Mouse (Mus musculus): ENCODE measurements around the gene Cpne4. TPM values are rescaled to one million over a fixed set of nuclear protein-coding genes. Genes with fewer than 3 reads are reported as not detected.

Gene Cpne4
- polyA plus RNA-seq (2015; fragmentation: Nextera tagmentation; extraction: Ambion mirVana), result 13.9 and 15.2 TPM in 2 replicates

GRCm38 (mm10) chr9:104546986-104547385 is at the start of gene Cpne4:
TSS of gene Cpne4 (plus strand) at chr9:104547286.
- Histone ChIP-seq H3K36me3 (no peaks in the 10 kb centered on the region), H3K9ac (no peak within 1 kb of the TSS), H3K27ac (replicated peaks) (no peak within 1 kb of the TSS), H3K4me2 (no peak within 1 kb of the TSS), H3K27me3 (no peaks in the 10 kb centered on the region), H3K4me3 (no peak within 1 kb of the TSS), H3K9me3 (no peaks in the 10 kb centered on the region), H3K4me1 (replicated peaks) (no peaks in the 10 kb centered on the region)
- WGBS, result 93% methylated on average over 2 of the region's 2 CpGs
- no peak for ATAC-seq (ENCODE audit: low FRiP score, low read depth)

DNA sequence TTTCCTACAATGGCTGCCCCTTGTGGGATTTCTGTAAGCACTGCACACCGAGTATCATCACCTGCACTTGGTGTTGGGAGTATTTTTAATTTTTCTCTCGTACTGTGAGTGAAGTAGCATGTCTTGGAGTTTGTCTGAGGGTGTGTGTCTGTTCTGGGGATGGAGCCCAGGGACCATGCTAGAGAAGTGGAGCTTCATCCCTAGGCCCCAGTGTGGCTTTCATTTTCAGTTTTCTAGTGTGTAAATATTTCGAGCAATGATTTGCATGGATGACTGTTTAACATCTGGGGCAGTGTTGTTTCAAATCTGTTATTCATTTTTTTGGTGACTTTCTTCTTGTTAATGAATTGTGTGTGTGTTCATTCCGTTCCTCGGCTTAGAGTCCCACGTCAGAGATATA is 31.9 kb upstream of the Cpne4 start:
- H3K9me3 ChIP-seq, result no peaks in the 10 kb centered on the region
- no peak overlapping the region for H3K27ac ChIP-seq (replicated peaks)
- 87% methylated on average over 6 of the region's 6 CpGs for WGBS
- H3K4me2 ChIP-seq, result no peak overlapping the region
- no peak overlapping the region for H3K9ac ChIP-seq
- ATAC-seq (ENCODE audit: low FRiP score, low read depth), result no peak
- H3K36me3 ChIP-seq, result no peaks in the 10 kb centered on the region
- H3K27me3 ChIP-seq, result no peaks in the 10 kb centered on the region
- no peaks in the 10 kb centered on the region for H3K4me1 ChIP-seq (replicated peaks)
- H3K4me3 ChIP-seq, result no peak overlapping the region

GRCm38 (mm10) chr9:104535508-104535907 is 11.6 kb upstream of the Cpne4 start:
- Histone ChIP-seq H3K9ac (no peak overlapping the region), H3K4me2 (no peak overlapping the region), H3K36me3 (no peaks in the 10 kb centered on the region), H3K4me1 (replicated peaks) (no peaks in the 10 kb centered on the region), H3K27ac (replicated peaks) (no peak overlapping the region), H3K27me3 (no peaks in the 10 kb centered on the region), H3K9me3 (no peaks in the 10 kb centered on the region), H3K4me3 (no peak overlapping the region)
- WGBS, result 57% methylated on average over 6 of the region's 6 CpGs
- ATAC-seq (ENCODE audit: low FRiP score, low read depth), result no peak

DNA sequence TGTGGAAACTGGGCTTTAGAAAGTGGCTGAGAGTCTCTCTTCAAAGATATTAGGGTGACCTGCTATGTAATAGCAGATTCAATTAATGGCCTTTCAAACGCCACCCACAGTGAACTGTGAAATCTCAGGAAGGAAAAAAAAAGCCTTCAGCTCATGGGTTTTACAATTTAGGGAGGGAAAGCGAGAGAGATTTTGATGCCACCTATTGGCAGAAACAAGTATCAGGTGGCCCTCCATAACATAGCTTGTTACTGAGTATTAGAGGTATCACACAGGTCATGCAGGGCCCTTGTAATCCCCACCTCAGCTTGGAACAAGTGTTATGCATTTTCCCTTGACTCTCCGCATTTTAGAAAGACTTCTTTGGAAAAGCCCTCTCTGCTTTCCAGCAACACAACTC is 18.7 kb downstream of the Cpne4 start:
- Histone ChIP-seq H3K36me3 (no peaks in the 10 kb centered on the region), H3K27ac (replicated peaks) (no peak overlapping the region), H3K4me2 (no peak overlapping the region), H3K9ac (no peak overlapping the region), H3K27me3 (peaks cover 19% of the 10 kb centered on the region; the same call in 1 of the 2 replicates), H3K4me3 (no peak overlapping the region), H3K9me3 (no peaks in the 10 kb centered on the region), H3K4me1 (replicated peaks) (peaks cover 12% of the 10 kb centered on the region)
- WGBS, result 38% methylated on average over 3 of the region's 3 CpGs
- no peak for ATAC-seq (ENCODE audit: low FRiP score, low read depth)

DNA sequence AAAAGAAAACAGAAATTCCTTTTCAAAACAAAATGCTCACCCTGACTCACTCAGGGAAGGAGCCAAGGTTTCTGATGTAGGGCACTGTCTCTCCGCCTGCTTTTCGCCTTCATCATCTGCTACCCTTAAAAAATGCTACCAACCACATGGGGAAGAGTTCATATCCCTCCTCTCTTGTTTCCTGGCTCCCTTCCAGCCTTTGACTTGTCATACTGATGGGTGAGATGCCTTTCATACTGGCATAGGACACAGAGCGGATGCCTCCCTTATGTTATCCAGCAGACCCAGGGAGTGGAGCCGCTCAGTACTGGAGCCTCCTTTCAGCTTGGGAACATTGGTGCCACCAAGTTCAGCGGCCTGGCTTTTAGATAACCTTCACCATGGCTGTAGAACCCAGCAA is 19.4 kb downstream of the Cpne4 start:
- Histone ChIP-seq H3K9ac (no peak overlapping the region), H3K36me3 (no peaks in the 10 kb centered on the region), H3K9me3 (no peaks in the 10 kb centered on the region), H3K27ac (replicated peaks) (no peak overlapping the region), H3K4me2 (no peak overlapping the region), H3K4me3 (no peak overlapping the region), H3K27me3 (peaks cover 23% of the 10 kb centered on the region), H3K4me1 (replicated peaks) (peaks cover 12% of the 10 kb centered on the region)
- 88% methylated on average over 5 of the region's 5 CpGs for WGBS
- no peak for ATAC-seq (ENCODE audit: low FRiP score, low read depth)

DNA sequence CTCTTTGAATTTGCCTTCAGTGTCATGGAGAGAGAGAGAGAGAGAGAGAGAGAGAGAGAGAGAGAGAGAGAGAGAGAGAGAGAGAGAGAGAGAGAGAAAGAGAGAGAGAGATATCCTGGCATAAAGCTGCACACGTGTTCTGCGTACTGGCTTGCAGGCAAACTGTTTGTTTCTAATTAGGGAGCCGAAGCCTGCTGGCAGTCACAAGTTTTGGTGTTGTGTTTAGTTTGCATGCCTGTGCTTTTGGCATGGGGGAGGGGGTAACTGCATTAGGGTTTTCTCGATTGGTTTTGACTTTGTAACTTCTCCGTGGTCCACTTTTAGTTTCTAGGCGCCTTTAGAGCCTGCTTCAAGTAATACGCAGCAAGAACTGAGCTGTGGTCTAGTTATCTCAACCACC is 20.0 kb downstream of the Cpne4 start:
- Histone ChIP-seq H3K4me3 (no peak overlapping the region), H3K4me1 (replicated peaks) (peaks cover 12% of the 10 kb centered on the region), H3K9me3 (no peaks in the 10 kb centered on the region), H3K36me3 (no peaks in the 10 kb centered on the region), H3K4me2 (no peak overlapping the region), H3K9ac (no peak overlapping the region), H3K27ac (replicated peaks) (no peak overlapping the region), H3K27me3 (peaks cover 28% of the 10 kb centered on the region)
- 77% methylated on average over 7 of the region's 7 CpGs for WGBS
- no peak for ATAC-seq (ENCODE audit: low FRiP score, low read depth)

- WGBS, result under 1% methylated on average over 25 of the region's 25 CpGs
- peak overlapping the region; percentile 29; the same call in 1 of the 2 replicates for H3K9ac ChIP-seq
- ATAC-seq (ENCODE audit: low FRiP score, low read depth), result peak; percentile 68; the same call in 1 of the 2 replicates
These were observed 22.5 kb downstream of the Cpne4 start for GRCm38 (mm10) chr9:104569480-104570167.

DNA sequence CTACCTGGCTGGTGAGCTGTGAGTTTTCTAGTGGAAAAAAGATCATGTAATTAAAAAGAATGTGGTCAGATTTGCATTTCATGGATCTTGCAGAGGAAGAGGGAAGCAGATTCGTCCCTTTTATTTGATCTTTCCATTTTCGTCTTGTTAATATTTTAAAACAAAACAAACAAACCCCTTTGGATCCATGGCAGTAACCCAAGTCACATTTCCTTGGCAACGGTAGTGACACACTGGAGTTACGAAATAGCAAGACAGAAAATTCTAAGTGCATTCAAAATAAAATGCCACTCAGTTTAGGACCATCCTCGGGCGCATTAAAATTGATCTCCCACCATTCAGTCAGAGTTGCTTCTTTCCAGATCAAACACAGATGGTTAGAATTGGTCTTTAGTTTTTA is 25.8 kb downstream of the Cpne4 start:
- no peaks in the 10 kb centered on the region for H3K9me3 ChIP-seq
- ATAC-seq (ENCODE audit: low FRiP score, low read depth), result no peak
- no peak overlapping the region for H3K4me2 ChIP-seq
- no peak overlapping the region for H3K4me3 ChIP-seq
- no peaks in the 10 kb centered on the region for H3K36me3 ChIP-seq
- WGBS, result 70% methylated on average over 6 of the region's 6 CpGs
- peaks cover 12% of the 10 kb centered on the region for H3K4me1 ChIP-seq (replicated peaks)
- H3K27ac ChIP-seq (replicated peaks), result no peak overlapping the region
- no peak overlapping the region for H3K9ac ChIP-seq
- peaks cover 27% of the 10 kb centered on the region for H3K27me3 ChIP-seq

More at GRCm38 (mm10) chr9:104569480-104570167, 22.5 kb downstream of the Cpne4 start:
- Histone ChIP-seq H3K4me3 (peak overlapping the region; percentile 36), H3K36me3 (no peaks in the 10 kb centered on the region), H3K27me3 (peaks cover 28% of the 10 kb centered on the region), H3K27ac (replicated peaks) (no peak overlapping the region), H3K4me2 (peak overlapping the region; percentile 71), H3K9me3 (no peaks in the 10 kb centered on the region), H3K4me1 (replicated peaks) (peaks cover 12% of the 10 kb centered on the region)

- H3K9ac ChIP-seq, result no peak overlapping the region
- no peaks in the 10 kb centered on the region for H3K9me3 ChIP-seq
- H3K4me3 ChIP-seq, result no peak overlapping the region
- no peaks in the 10 kb centered on the region for H3K36me3 ChIP-seq
- H3K27me3 ChIP-seq, result peaks cover 17% of the 10 kb centered on the region
- WGBS, result 2% methylated on average over 6 of the region's 6 CpGs
- no peak overlapping the region for H3K4me2 ChIP-seq
- no peak overlapping the region for H3K27ac ChIP-seq (replicated peaks)
- ATAC-seq (ENCODE audit: low FRiP score, low read depth), result peak; percentile 84; the same call in 1 of the 2 replicates
- peaks cover 9% of the 10 kb centered on the region for H3K4me1 ChIP-seq (replicated peaks)
These were observed 27.4 kb downstream of the Cpne4 start for GRCm38 (mm10) chr9:104574476-104574875.

DNA sequence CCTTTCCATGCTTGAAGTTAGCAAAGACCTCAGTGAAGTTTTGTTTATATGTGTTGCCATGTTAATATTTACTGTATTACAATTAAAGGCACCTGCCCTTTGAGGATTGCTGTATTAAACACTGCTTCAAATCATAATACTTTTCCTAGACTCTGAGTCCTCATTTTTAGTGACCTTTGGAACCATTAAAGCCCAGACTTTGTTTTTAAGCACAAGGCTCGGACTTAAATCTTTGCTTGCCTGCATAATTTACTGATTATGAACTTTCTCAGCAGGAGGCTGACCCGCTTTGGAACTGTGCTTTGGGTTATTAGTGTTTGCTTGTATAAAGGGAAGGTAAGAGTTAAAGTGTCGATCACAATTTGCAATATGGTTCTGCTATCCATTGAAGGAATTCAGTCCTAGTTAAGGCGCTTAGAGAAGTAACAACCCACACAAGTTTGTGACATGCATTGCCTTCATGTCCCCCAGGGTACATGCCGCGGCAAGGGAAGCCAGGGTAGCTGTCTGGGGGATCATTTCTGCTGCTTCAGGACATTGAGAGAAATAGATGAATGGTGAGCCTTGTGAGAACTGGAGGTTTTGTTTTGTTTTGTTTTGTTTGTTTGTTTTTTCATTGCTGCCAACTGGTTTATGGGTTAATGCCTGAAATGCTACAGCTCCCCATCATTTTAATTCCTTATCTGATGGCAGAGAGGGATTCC is 35.0 kb downstream of the Cpne4 start:
- no peaks in the 10 kb centered on the region for H3K36me3 ChIP-seq
- no peak overlapping the region for H3K27ac ChIP-seq (replicated peaks)
- H3K9me3 ChIP-seq, result no peaks in the 10 kb centered on the region
- H3K4me1 ChIP-seq (replicated peaks), result 0 out of 2 replicates have a peak, but pooled peaks cover 4% of the 10 kb centered on the region
- no peak overlapping the region for H3K9ac ChIP-seq
- no peak for ATAC-seq (ENCODE audit: low FRiP score, low read depth)
- WGBS, result 73% methylated on average over 6 of the region's 6 CpGs
- H3K4me3 ChIP-seq, result no peak overlapping the region
- peaks cover 3% of the 10 kb centered on the region; the same call in 1 of the 2 replicates for H3K27me3 ChIP-seq
- no peak overlapping the region for H3K4me2 ChIP-seq

- H3K36me3 ChIP-seq, result no peaks in the 10 kb centered on the region
- WGBS, result 55% methylated on average over 6 of the region's 6 CpGs
These were observed 35.6 kb downstream of the Cpne4 start for GRCm38 (mm10) chr9:104582675-104583074.

GRCm38 (mm10) chr9:104594550-104594949 is 47.5 kb downstream of the Cpne4 start:
- peak overlapping the region; percentile 52; the same call in 1 of the 2 replicates for H3K27ac ChIP-seq (replicated peaks)

More at GRCm38 (mm10) chr9:104582675-104583074, 35.6 kb downstream of the Cpne4 start:
- ATAC-seq (ENCODE audit: low FRiP score, low read depth), result no peak
- H3K4me3 ChIP-seq, result no peak overlapping the region
- H3K4me1 ChIP-seq (replicated peaks), result 0 out of 2 replicates have a peak, but pooled peaks cover 4% of the 10 kb centered on the region
- no peaks in the 10 kb centered on the region for H3K9me3 ChIP-seq
- peaks cover 3% of the 10 kb centered on the region; the same call in 1 of the 2 replicates for H3K27me3 ChIP-seq
- no peak overlapping the region for H3K9ac ChIP-seq
- H3K27ac ChIP-seq (replicated peaks), result no peak overlapping the region
- H3K4me2 ChIP-seq, result no peak overlapping the region

More at GRCm38 (mm10) chr9:104594550-104594949, 47.5 kb downstream of the Cpne4 start:
- no peak overlapping the region for H3K4me2 ChIP-seq
- peaks cover 7% of the 10 kb centered on the region for H3K4me1 ChIP-seq (replicated peaks)
- no peaks in the 10 kb centered on the region for H3K27me3 ChIP-seq
- no peaks in the 10 kb centered on the region for H3K36me3 ChIP-seq
- no peaks in the 10 kb centered on the region for H3K9me3 ChIP-seq
- no peak overlapping the region for H3K4me3 ChIP-seq
- WGBS, result 38% methylated on average over 5 of the region's 5 CpGs
- ATAC-seq (ENCODE audit: low FRiP score, low read depth), result peak; percentile 65; the same call in 1 of the 2 replicates
- no peak overlapping the region for H3K9ac ChIP-seq

Data from hindbrain, embryonic 15.5 days (tissue).